Mouse (Mus musculus) right cerebral cortex, postnatal 14 days (tissue): ENCODE results near the gene Mpp5.

Source experiments
- DNase-seq: peaks from one replicate; pipeline ENCODE4 v3.0.0; 2022

Mpp5 gene

GRCm38 (mm10) chr12:78748557-78749377 lies at the start of gene Mpp5:
Gene Mpp5, plus strand, starts transcription at chr12:78748907.
- DNase-seq = peak; percentile 98

DNA sequence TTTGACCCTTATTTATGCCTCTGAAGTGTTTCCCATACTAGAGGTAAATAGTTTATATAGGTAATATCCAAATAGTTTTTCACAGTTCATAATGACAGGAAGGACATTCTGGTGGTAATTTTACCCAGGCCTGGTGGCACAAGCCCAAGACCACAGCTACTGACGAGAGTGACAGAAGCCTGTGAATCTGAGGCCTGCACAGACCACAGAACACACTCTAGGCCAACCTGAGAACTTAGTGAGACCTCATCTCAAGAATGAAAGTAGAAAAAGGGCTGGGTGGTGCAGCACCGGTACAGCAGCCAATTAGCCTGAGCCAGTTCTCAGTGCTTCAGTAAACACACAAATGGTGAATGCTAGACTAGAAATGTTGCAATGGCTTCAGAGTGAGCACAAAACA lies 30.9 kb upstream of the Mpp5 start:
- no peak for DNase-seq

DNA sequence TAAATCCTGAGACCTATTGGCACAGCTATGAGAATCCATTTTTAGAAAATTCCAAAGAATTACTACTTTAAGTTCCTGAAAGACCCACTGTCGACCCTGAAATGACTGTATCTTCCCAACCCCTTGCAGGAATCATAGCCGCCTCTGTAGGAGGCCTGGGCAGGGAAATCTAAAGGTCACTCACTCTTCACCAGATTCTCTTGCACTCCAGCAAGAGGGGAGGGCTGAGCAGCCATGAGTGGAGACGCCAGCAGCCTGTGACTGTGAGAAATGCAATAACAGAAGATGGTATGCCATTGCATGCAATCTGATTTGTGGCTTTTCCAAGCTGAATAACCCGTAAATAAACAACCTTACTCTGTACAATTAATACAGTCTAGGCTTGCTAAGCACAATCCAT lies 21.0 kb upstream of the Mpp5 start:
- no peak for DNase-seq

DNA sequence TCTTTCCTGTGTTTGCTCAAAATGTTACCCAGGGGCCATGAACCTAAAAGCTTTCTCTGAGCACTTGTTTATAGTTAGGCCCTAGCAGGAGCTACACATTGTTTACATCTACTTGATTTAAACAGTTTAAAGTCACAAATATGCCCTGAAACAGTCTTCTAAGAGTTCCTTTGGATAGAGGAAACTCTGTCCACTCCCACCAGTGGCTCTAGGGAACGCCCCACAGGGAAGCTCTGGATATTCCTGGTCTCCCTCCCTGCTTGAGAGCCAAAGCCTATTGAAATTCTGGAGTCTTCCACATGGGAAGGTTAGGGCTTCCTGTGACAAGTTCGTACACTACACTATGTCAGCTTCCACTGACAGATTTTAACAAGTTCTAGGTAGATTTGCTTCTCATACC lies 9.1 kb upstream of the Mpp5 start:
- no peak for DNase-seq

DNA sequence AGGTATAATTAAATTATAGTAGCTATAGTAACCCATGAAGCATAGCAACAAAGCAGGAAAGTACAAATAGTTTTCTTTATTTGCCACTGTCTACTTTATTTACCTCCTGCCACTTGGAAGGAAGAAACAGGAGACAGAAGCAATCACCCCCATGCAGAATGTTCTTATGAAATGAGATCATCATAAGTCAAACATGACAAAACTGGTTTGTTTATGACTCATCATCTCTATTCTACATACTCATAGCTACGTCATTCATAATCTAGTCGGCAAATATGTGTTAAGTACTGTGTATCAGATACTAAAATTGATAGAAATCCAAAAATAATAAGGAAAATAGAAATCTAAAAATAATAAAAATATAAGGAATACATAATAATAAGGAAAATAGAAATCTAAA lies 8.4 kb upstream of the Mpp5 start:
- no peak for DNase-seq

GRCm38 (mm10) chr12:78746226-78746625 lies 2.5 kb upstream of the Mpp5 start:
- DNase-seq = no peak

DNA sequence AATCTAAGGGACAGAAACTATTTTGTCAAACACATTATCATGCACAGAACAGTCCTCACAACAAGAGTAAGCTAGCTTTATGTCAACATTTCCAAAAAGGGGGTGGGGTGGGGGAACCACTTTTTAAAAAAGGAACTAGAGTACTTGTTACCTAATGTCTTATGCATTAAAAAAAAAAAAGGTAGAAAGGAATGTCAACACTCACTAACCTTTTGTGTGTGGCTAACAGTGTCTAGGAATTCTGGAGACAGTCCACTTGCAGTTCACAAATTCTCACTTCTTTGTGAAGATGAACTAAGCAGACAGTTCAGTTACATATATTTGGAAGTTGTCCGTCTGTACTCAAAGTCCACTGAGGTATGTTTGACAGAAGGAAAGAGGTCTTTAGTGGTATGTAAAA lies 1.3 kb upstream of the Mpp5 start:
- DNase-seq = no peak

DNA sequence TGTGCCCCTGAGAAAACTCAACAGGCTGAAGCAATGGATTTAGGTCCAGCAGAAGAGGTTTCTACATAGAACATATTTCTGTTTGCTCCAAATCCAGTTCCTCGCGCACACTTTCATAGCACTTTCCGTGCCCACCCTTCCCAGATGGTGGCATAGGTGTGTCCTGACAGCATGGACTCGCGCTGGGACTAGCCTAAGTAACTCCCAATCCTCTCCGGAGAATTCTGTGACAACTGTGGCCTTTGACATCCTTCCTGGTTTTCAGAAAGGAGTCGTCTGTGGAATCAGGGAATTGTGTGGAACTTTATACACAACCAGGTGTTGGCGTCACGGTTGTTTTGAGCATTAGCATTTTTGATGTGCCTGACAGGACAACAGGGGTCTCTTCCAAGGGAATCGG lies 594 bp upstream of the Mpp5 start:
- DNase-seq = peak; percentile 4

- peak; percentile 46 for DNase-seq
Observed at GRCm38 (mm10) chr12:78749378-78749801, 683 bp downstream of the Mpp5 start.

DNA sequence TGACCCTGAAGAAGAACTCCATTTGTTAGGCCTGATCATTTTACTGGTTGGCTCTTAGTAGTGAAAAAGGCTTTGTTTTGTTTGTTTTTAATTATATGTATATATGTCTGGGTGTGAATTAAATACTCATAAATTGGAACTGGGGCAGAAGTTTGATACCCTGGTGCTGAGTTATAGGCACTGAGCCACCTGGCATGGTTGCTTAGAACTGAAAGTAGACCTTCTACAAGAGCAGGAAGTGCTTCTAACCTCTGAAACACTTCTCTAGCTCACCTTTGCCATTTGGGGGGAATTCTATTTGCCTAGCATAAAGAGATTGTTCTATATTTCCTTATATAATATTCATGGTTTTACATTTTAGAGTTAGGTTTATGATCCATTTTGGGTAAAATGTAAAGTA lies 13.3 kb downstream of the Mpp5 start:
- no peak for DNase-seq

DNA sequence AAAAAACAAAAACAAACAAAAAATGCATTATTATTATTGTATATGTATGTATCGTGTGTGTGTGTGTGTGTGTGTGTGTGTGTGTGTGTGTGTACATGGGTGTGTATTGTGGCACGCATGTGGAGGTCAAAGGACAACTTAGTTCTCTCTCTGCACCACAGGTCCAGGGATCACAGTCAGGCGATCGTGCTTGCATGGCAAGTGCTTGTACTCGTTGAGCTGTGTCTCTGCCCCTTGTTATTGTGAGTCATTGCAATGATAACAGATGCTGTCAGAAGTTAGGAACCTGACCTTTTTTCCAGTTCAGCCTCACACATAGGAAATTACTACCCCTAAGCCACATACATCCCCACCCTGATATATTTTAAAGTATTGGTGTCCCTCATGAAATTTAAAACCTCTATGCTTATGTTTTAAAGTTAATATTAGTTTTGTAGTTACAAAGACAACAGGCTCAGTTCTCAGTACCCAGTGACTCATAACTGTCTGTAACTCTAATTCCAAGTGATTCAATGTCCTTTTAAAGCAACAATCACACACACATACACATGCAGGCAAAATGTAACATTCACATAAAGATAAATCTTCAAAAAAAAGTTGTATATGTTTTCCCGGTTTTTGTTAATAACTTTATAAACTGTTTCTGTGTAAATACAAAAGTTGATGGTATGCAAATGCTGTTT lies 20.5 kb downstream of the Mpp5 start:
- no peak for DNase-seq

GRCm38 (mm10) chr12:78773211-78773610 lies 24.5 kb downstream of the Mpp5 start:
- DNase-seq = no peak

DNA sequence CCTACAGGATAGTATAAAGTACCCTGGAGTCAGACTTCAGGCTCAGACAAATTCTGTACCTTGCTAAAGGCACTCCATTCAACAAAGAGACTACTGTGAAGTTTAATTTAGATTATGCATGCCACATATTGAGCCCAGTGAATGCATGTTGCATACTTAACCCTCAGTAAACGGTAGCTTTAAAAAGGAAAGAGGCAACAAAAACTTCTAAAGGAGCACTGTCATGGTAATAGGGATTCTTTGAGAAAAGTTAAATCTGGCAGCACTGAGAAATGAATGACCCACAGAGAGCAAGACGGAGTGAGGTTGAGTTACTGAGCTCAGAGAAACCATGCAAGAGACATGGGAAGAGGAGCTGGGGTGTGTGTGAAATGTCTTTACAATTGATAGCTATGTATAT lies 29.2 kb downstream of the Mpp5 start:
- DNase-seq = no peak

- no peak for DNase-seq
Observed at GRCm38 (mm10) chr12:78778423-78779067, 29.8 kb downstream of the Mpp5 start.

GRCm38 (mm10) chr12:78788266-78788873 lies 39.7 kb downstream of the Mpp5 start:
- DNase-seq = no peak

DNA sequence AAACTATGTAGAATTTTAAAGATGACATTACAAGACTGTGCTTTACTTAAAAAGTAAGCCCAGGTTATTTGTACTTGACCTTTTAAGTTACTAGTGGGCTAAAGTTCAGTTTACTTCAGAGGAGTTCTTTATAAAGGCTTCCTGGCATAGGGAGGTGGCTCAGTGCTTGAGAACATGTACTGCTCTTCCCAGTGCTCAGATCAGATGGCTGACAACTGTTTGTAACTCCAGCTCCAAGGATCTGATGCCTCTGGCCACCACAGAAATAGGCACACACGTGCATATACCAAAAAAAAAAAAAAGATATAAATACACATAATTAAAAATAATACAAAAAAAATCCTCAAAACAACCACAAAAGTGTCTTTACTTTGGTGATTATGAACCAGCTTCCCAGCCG lies 42.1 kb downstream of the Mpp5 start:
- DNase-seq = no peak

GRCm38 (mm10) chr12:78794236-78794635 lies 45.5 kb downstream of the Mpp5 start:
- no peak for DNase-seq

DNA sequence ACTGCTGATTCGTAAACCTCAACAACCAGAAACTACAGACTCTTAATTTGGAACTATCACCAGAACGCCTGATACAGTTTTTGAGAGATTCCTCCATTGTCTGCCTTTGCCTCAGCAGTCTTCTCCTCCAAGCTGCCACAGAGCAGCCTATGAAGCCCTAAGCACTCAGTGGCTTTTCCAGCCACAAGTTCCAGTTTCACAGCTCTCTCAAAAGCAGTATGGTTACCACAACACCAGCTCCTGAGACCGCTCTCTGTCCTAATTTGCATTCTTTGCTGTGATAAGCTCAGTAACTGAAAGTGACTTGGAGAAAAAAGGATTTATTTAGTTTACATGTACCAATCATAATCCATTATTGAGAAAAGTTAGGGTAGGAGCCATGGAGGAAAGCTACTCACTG lies 51.3 kb downstream of the Mpp5 start:
- DNase-seq = no peak

DNA sequence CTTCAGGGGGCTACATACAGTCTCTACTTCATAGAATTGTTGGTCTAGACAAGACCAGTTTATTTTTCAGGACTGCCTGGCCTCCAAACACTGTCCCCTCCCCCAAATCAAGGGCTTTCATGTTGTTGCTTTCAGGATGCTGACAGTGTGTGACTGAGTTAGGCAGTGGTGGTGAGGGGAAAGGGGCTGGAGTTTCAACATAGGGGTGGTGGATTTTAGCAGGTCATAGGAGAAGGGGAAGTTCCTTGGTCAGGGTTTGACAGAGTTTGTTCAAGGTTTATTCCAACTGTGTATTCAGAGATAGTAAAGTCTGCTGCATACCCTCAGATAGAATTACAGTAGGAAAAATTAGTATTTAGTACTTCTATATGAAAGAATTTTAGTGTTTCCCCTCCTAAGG lies 53.1 kb downstream of the Mpp5 start:
- DNase-seq = no peak

GRCm38 (mm10) chr12:78814437-78814836 lies 65.7 kb downstream of the Mpp5 start:
- DNase-seq = no peak

GRCm38 (mm10) chr12:78834496-78834895 lies 85.8 kb downstream of the Mpp5 start:
- DNase-seq = no peak

- DNase-seq = peak; percentile 8
Observed at GRCm38 (mm10) chr12:78839906-78840305, 91.2 kb downstream of the Mpp5 start.

DNA sequence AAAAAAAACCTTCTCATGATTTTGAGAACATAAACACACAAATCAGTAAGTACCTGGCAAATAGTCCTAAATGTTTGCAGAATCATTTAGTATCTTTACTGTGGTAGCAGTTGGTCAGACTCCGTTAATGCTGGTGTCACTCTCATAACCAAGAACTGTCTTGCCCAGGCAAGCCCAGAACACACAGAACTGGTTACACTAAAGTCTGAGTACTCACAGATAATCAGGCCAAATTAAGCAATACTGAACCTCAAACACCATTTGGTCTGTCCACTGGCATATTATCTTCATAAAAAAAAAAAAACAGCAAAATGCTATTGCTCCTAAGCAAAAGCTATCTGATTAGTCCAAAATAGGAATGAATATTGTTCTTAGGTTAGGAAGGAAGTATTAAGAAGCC lies 93.7 kb downstream of the Mpp5 start:
- DNase-seq = no peak

GRCm38 (mm10) chr12:78848246-78848645 lies 99.5 kb downstream of the Mpp5 start:
- no peak for DNase-seq
